Mouse (Mus musculus) liver, embryonic 14.5 days (tissue): ENCODE measurements around the gene Rimbp3. TPM values are rescaled to one million over a fixed set of nuclear protein-coding genes. Genes with fewer than 3 reads are reported as not detected.
"Not testable (repeated sequence)": the region's sequence is repeated elsewhere in the genome, so short reads cannot be mapped to it uniquely, and the experiment has no call there.

Experiments
- ATAC-seq: fragments of 200-750 bp; cut with Nextera tagmentation; 2 replicates; pipeline ENCODE4 v1.8.0; 2017; ENCODE audit warnings: moderate number of reproducible peaks, mild to moderate bottlenecking, moderate library complexity; ENCODE audit not compliant: insufficient read depth
- DNase-seq, 3 experiments: peaks; one replicate each; pipeline ENCODE4 v3.0.0-alpha.2; 2012 to 2013; ENCODE audit warnings: low read depth in 3 of 3, low spot score in 3 of 3
- H3K27ac ChIP-seq: fragments of 300-500 bp; sonication (generic); 2 replicates; pipeline ENCODE4 v1.5.1; 2014; ENCODE audit warnings: moderate library complexity, mild to moderate bottlenecking, control low read depth, inconsistent platforms
- H3K27me3 ChIP-seq: fragments of 300-500 bp; sonication (generic); 2 replicates; pipeline ENCODE4 v1.6.1; 2014; ENCODE audit warnings: mild to moderate bottlenecking, low read length, moderate library complexity; ENCODE audit not compliant: control insufficient read depth, insufficient read depth
- H3K36me3 ChIP-seq: fragments of 300-500 bp; sonication (generic); replicated peaks from 2 replicates; pipeline ENCODE4 v1.6.1; 2014; ENCODE audit warnings: low read depth; ENCODE audit not compliant: control insufficient read depth, insufficient read depth
- H3K4me1 ChIP-seq, 2 experiments: fragments of 200-500 bp in 1 of 2; fragments of 300-500 bp in 1 of 2; sonication (generic) in 1 of 2; replicated peaks; 2 replicates each; pipeline ENCODE4 v1.6.1; 2012 to 2014; ENCODE audit warnings: antibody characterized with exemption in 1 of 2, inconsistent platforms in 1 of 2, low read length in 1 of 2; ENCODE audit not compliant: control insufficient read depth in 2 of 2, insufficient read depth in 2 of 2
- H3K4me2 ChIP-seq: fragments of 300-500 bp; sonication (generic); 2 replicates; pipeline ENCODE4 v1.6.1; 2014; ENCODE audit warnings: low read depth, mild to moderate bottlenecking, control low read depth, moderate library complexity
- H3K4me3 ChIP-seq, 2 experiments: fragments of 200-500 bp in 1 of 2; fragments of 300-500 bp in 1 of 2; sonication (generic) in 1 of 2; 2 replicates each; pipeline ENCODE4 v1.5.1; 2012 to 2014; ENCODE audit warnings: low read depth in 2 of 2, low read length in 2 of 2, mild to moderate bottlenecking in 2 of 2, control low read depth in 1 of 2, inconsistent platforms in 1 of 2, moderate library complexity in 1 of 2; ENCODE audit not compliant: insufficient read depth in 1 of 2
- H3K9ac ChIP-seq: fragments of 300-500 bp; sonication (generic); replicated peaks from 2 replicates; pipeline ENCODE4 v1.6.1; 2014; ENCODE audit warnings: mild to moderate bottlenecking, control low read depth, moderate library complexity
- H3K9me3 ChIP-seq: fragments of 300-500 bp; sonication (generic); 2 replicates; pipeline ENCODE4 v1.6.1; 2016; ENCODE audit warnings: low read length, mixed read lengths; ENCODE audit not compliant: control insufficient read depth
- CTCF ChIP-seq: IDR thresholded peaks from 2 replicates; pipeline ENCODE4 v1.5.1; 2016; ENCODE audit warnings: antibody characterized with exemption, low read depth, control low read depth
- EP300 ChIP-seq: IDR thresholded peaks from 2 replicates; pipeline ENCODE4 v1.6.1; 2016; ENCODE audit warnings: antibody characterized with exemption, low read depth
- WGBS: fragments of 180-500 bp; shearing (Covaris S2); extraction: QIAGEN DNeasy Blood & Tissue Kit; methylation state at CpG from one replicate; pipeline ENCODE4 v1.1.7; 2014; ENCODE audit not compliant: insufficient replicate concordance; 5-methylcytosine and 5-hydroxymethylcytosine counted together
- polyA plus RNA-seq, 2 experiments: library from polyadenylated mRNA; depleted of rRNA in 1 of 2; stranded (reverse) in 1 of 2; unstranded in 1 of 2; fragments of >200 nt; fragmentation: Nextera tagmentation in 1 of 2; extraction: Ambion mirVana in 1 of 2; gene quantifications; 2 replicates each; pipeline versions ENCODE4 v1.2.1 to v1.2.3; 2012 to 2014

Rimbp3 gene
- polyA plus RNA-seq, 2 experiments = 0.03 to 0.05 TPM

GRCm38 (mm10) chr16:17216934-17217633, 8.7 kb downstream of the Rimbp3 start:
- Histone ChIP-seq H3K4me1 (peaks cover 12 to 16% of the 10 kb centered on the region in 2 experiments), H3K27me3 (no peaks in the 10 kb centered on the region), H3K36me3 (no peaks in the 10 kb centered on the region), H3K9ac (no peak overlapping the region), H3K4me3 (no peak overlapping the region), H3K27ac (no peak overlapping the region), H3K4me2 (no peak overlapping the region), H3K9me3 (no peaks in the 10 kb centered on the region)
- ATAC-seq = no peak
- TF ChIP-seq CTCF (no peak), EP300 (no peak)
- DNase-seq = no peak
- WGBS = 52% methylated on average over 8 of the region's 8 CpGs

GRCm38 (mm10) chr16:17220127-17220733, 11.8 kb downstream of the Rimbp3 start:
- DNase-seq = no peak
- no peaks in the 10 kb centered on the region for H3K27me3 ChIP-seq
- TF ChIP-seq EP300 (no peak), CTCF (no peak)
- 15% methylated on average over 7 of the region's 7 CpGs for WGBS
- peaks cover 12 to 16% of the 10 kb centered on the region in 2 experiments for H3K4me1 ChIP-seq
- H3K4me2 ChIP-seq = no peak overlapping the region
- no peak overlapping the region for H3K4me3 ChIP-seq
- H3K27ac ChIP-seq = no peak overlapping the region
- ATAC-seq = no peak
- H3K9me3 ChIP-seq = no peaks in the 10 kb centered on the region
- H3K9ac ChIP-seq = no peak overlapping the region; the same call in 1 of the 2 replicates
- H3K36me3 ChIP-seq = no peaks in the 10 kb centered on the region

- DNase-seq (peak; percentile 70 to 81 (median 73)), ATAC-seq (peak; percentile 100)
- H3K27me3 ChIP-seq = no peaks in the 10 kb centered on the region
- TF ChIP-seq EP300 (no peak), CTCF (no peak)
- WGBS = 34% methylated on average over 25 of the region's 25 CpGs
- H3K4me2 ChIP-seq = no peak overlapping the region
- no peak overlapping the region for H3K27ac ChIP-seq
- H3K4me3 ChIP-seq = no peak overlapping the region
- no peak overlapping the region for H3K9ac ChIP-seq
- no peaks in the 10 kb centered on the region for H3K9me3 ChIP-seq
- no peaks in the 10 kb centered on the region for H3K36me3 ChIP-seq
- peaks cover 12 to 15% of the 10 kb centered on the region in 2 experiments for H3K4me1 ChIP-seq
These were observed 13.8 kb downstream of the Rimbp3 start for GRCm38 (mm10) chr16:17222197-17222596.

- no peak overlapping the region for H3K4me3 ChIP-seq
- ATAC-seq = no peak
These were observed 17.2 kb downstream of the Rimbp3 start for GRCm38 (mm10) chr16:17225584-17225983.

GRCm38 (mm10) chr16:17226496-17226895, 18.1 kb downstream of the Rimbp3 start:
- H3K4me1 ChIP-seq = no peaks in the 10 kb centered on the region
- no peak overlapping the region for H3K9ac ChIP-seq
- no peak for ATAC-seq
- no peak overlapping the region for H3K27ac ChIP-seq
- H3K27me3 ChIP-seq = no peaks in the 10 kb centered on the region
- no peak overlapping the region for H3K4me2 ChIP-seq
- H3K36me3 ChIP-seq = no peaks in the 10 kb centered on the region
- H3K4me3 ChIP-seq = no peak overlapping the region
- TF ChIP-seq EP300 = no peak
- no peak for TF ChIP-seq CTCF
- no peak for DNase-seq
- H3K9me3 ChIP-seq = no peaks in the 10 kb centered on the region

More at GRCm38 (mm10) chr16:17225584-17225983, 17.2 kb downstream of the Rimbp3 start:
- Histone ChIP-seq H3K4me1 (peaks cover 3% of the 10 kb centered on the region in 2 experiments; a peak in 3 of 4 replicates), H3K4me2 (no peak overlapping the region), H3K36me3 (no peaks in the 10 kb centered on the region), H3K27ac (no peak overlapping the region), H3K9me3 (no peaks in the 10 kb centered on the region), H3K9ac (no peak overlapping the region), H3K27me3 (no peaks in the 10 kb centered on the region)
- 70% methylated on average over 5 of the region's 5 CpGs for WGBS
- no peak for DNase-seq
- no peak for TF ChIP-seq CTCF
- no peak for TF ChIP-seq EP300

- not testable (repeated sequence) for H3K36me3 ChIP-seq, DNase-seq, H3K9me3 ChIP-seq, ATAC-seq, H3K9ac ChIP-seq, H3K27me3 ChIP-seq, H3K27ac ChIP-seq, H3K4me3 ChIP-seq, H3K4me2 ChIP-seq
- peaks cover 10 to 19% of the 10 kb centered on the region in 2 experiments for H3K4me1 ChIP-seq
- 72% methylated on average over 2 of the region's 2 CpGs for WGBS
These were observed 23.1 kb downstream of the Rimbp3 start for GRCm38 (mm10) chr16:17231523-17231922.
